Mouse (Mus musculus): ENCODE measurements at regions not wholly inside any gene's neighbourhood (a gene's known extent, or its start where the extent isn't known, plus 50 kb on each side); places are given as distances from the start of the nearest gene placed in this dataset.

DNA sequence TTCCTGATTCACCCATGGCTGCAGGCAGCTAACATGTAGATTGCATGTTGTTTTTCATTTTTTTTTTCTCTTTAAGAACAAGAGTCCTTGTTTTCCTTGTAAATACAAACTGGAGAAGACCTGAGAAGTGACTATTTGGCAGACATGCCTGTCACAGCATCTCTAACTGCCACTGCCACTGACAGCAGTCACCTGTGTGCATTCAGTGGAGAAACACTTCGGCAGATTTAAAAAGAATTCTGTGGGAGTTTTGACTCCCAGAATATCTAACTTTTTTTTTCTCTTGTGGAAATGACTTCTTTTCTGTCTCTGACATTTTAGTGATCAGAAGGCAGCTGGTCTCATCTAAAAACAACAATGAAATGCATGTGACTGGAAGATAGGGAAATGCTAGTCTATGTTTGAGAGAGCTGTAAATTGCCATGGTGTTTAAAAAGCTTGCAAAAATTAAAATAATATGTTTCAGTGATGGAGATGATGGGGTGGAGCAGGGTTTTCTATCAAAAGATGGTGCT lies 526.0 kb upstream of the Agtr1b start:
- H3K9me3 ChIP-seq (ENCODE audit: control insufficient read depth, low read length): no peaks in the 10 kb centered on the region
- TF ChIP-seq CTCF (IDR thresholded peaks at IDR 0.05; ENCODE audit: low read depth): no peak
- no peak for TF ChIP-seq EP300 (optimal IDR thresholded peaks at IDR 0.05)
- H3K36me3 ChIP-seq (ENCODE audit: control insufficient read depth, insufficient read depth, low read length): no peaks in the 10 kb centered on the region
- H3K4me2 ChIP-seq (replicated peaks; ENCODE audit: low read depth): no peak overlapping the region
- 58% methylated on average over 1 of the region's 1 CpGs for WGBS
- H3K27ac ChIP-seq (replicated peaks): no peak overlapping the region
- ATAC-seq (ENCODE audit: low FRiP score, low TSS enrichment): no peak
- no peak overlapping the region for H3K9ac ChIP-seq (ENCODE audit: low read length)
- H3K27me3 ChIP-seq (ENCODE audit: control insufficient read depth, insufficient read depth, low read length): no peaks in the 10 kb centered on the region
- no peak overlapping the region for H3K4me3 ChIP-seq (ENCODE audit: low read depth, low read length)
- DNase-seq (ENCODE audit: low spot score): no peak
- no peaks in the 10 kb centered on the region for H3K4me1 ChIP-seq (replicated peaks; ENCODE audit: control insufficient read depth, insufficient read depth)

DNA sequence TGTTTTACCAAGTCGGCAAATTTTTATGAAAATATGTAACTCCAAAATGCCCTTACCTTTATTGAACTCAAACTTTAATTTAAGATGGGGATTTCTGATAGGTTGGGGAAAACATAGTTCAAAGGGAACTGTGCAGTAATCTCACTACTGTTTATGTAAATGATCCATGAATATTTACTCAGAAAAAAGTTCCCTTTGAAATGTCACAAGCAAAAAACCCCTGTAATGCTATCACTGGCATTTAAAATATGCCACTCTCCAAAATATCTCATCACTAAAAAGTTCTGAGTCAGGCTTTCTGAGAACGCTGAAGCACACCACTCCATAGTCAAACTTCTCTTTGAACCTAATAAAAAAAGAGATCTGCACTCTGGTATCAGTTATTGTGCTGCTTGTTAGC lies 497.3 kb upstream of the Agtr1b start:
- no peak for DNase-seq (ENCODE audit: low spot score)
- H3K27ac ChIP-seq (replicated peaks): no peak overlapping the region
- no peak overlapping the region for H3K4me2 ChIP-seq (replicated peaks; ENCODE audit: low read depth)
- ATAC-seq (ENCODE audit: low FRiP score, low TSS enrichment): no peak
- no peaks in the 10 kb centered on the region for H3K36me3 ChIP-seq (ENCODE audit: control insufficient read depth, insufficient read depth, low read length)
- no peak overlapping the region for H3K9ac ChIP-seq (ENCODE audit: low read length)
- H3K4me1 ChIP-seq (replicated peaks; ENCODE audit: control insufficient read depth, insufficient read depth): no peaks in the 10 kb centered on the region
- H3K27me3 ChIP-seq (ENCODE audit: control insufficient read depth, insufficient read depth, low read length): no peaks in the 10 kb centered on the region
- H3K4me3 ChIP-seq (ENCODE audit: low read depth, low read length): no peak overlapping the region
- H3K9me3 ChIP-seq (ENCODE audit: control insufficient read depth, low read length): no peaks in the 10 kb centered on the region
- TF ChIP-seq EP300 (optimal IDR thresholded peaks at IDR 0.05): no peak
- no peak for TF ChIP-seq CTCF (IDR thresholded peaks at IDR 0.05; ENCODE audit: low read depth)
- 84% methylated on average over 2 of the region's 2 CpGs for WGBS

DNA sequence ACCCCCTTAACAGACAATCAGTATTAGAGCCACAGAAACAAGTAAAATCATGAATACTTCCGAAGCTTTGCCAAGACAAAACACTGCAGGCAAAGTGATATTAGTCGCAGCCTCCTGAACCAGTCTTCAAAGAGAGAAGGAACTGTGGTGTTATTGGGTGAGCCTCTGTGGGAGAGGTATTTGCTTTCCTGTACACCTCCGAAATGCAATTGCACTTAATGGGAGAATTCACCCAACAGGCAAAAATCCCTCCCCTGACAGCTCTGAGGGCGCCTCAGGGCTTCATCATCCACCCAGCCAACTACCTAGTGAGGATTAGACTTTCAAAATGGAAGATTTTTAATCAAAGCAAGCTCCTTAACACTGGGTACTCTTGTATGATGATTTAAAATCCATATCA lies 464.1 kb upstream of the Agtr1b start:
- H3K4me2 ChIP-seq (replicated peaks; ENCODE audit: low read depth): no peak overlapping the region
- H3K4me3 ChIP-seq (ENCODE audit: low read depth, low read length): no peak overlapping the region
- no peak for ATAC-seq (ENCODE audit: low FRiP score, low TSS enrichment)
- no peak overlapping the region for H3K27ac ChIP-seq (replicated peaks)
- H3K9ac ChIP-seq (ENCODE audit: low read length): no peak overlapping the region
- no peak for DNase-seq (ENCODE audit: low spot score)
- TF ChIP-seq EP300 (optimal IDR thresholded peaks at IDR 0.05) (no peak), CTCF (IDR thresholded peaks at IDR 0.05; ENCODE audit: low read depth) (no peak)
- 90% methylated on average over 4 of the region's 4 CpGs for WGBS
- no peaks in the 10 kb centered on the region for H3K9me3 ChIP-seq (ENCODE audit: control insufficient read depth, low read length)
- H3K27me3 ChIP-seq (ENCODE audit: control insufficient read depth, insufficient read depth, low read length): no peaks in the 10 kb centered on the region
- no peaks in the 10 kb centered on the region for H3K36me3 ChIP-seq (ENCODE audit: control insufficient read depth, insufficient read depth, low read length)
- H3K4me1 ChIP-seq (replicated peaks; ENCODE audit: control insufficient read depth, insufficient read depth): no peaks in the 10 kb centered on the region

DNA sequence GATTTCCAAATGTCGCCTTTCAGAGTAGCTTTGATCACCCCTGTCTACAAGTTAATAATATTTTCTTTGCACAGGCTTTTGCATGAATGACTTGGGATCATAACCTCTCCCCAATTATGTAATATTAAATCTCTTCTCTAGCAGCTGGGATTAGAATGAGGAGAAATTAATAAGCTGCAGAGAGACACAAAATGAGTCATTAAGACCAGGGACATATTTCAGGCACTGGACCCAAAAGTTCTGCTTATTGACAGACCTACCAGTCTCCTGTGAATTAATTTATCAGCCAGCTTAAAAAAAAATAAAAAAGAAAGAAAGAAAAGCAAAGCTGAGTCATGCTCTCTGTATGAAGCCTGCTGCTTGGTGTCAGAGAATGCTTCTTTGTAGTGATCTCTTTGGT lies 462.4 kb upstream of the Agtr1b start:
- DNase-seq (ENCODE audit: low spot score) (no peak), ATAC-seq (ENCODE audit: low FRiP score, low TSS enrichment) (no peak)
- WGBS: 44% methylated on average over 1 of the region's 1 CpGs
- Histone ChIP-seq H3K9ac (ENCODE audit: low read length) (no peak overlapping the region), H3K27me3 (ENCODE audit: control insufficient read depth, insufficient read depth, low read length) (no peaks in the 10 kb centered on the region), H3K27ac (replicated peaks) (no peak overlapping the region), H3K4me2 (replicated peaks; ENCODE audit: low read depth) (no peak overlapping the region), H3K4me3 (ENCODE audit: low read depth, low read length) (no peak overlapping the region), H3K4me1 (replicated peaks; ENCODE audit: control insufficient read depth, insufficient read depth) (no peaks in the 10 kb centered on the region), H3K9me3 (ENCODE audit: control insufficient read depth, low read length) (no peaks in the 10 kb centered on the region), H3K36me3 (ENCODE audit: control insufficient read depth, insufficient read depth, low read length) (no peaks in the 10 kb centered on the region)
- no peak for TF ChIP-seq CTCF (IDR thresholded peaks at IDR 0.05; ENCODE audit: low read depth)
- no peak for TF ChIP-seq EP300 (optimal IDR thresholded peaks at IDR 0.05)

DNA sequence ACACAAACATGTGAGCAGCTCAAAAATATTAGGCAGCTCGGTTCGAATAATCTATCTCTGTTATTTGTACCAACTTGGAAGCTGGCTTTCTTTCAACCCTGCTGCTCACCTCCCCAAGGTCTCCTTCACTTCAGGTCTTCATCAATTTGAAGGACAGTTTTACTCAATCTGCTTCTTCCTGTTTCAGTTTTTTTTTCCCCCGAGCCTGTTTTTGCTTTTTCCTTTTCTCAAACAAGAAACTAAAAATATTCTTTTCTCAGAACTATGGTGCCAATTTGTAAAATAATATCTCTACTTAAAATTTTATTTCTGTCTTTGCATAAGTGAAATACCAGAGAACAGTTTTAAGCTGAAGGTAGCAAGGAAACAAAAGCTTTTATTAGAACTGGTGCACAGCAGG lies 461.8 kb upstream of the Agtr1b start:
- Histone ChIP-seq H3K9me3 (ENCODE audit: control insufficient read depth, low read length) (no peaks in the 10 kb centered on the region), H3K36me3 (ENCODE audit: control insufficient read depth, insufficient read depth, low read length) (no peaks in the 10 kb centered on the region), H3K9ac (ENCODE audit: low read length) (no peak overlapping the region), H3K27me3 (ENCODE audit: control insufficient read depth, insufficient read depth, low read length) (no peaks in the 10 kb centered on the region), H3K4me2 (replicated peaks; ENCODE audit: low read depth) (no peak overlapping the region), H3K4me1 (replicated peaks; ENCODE audit: control insufficient read depth, insufficient read depth) (no peaks in the 10 kb centered on the region), H3K4me3 (ENCODE audit: low read depth, low read length) (no peak overlapping the region), H3K27ac (replicated peaks) (no peak overlapping the region)
- DNase-seq (ENCODE audit: low spot score) (no peak), ATAC-seq (ENCODE audit: low FRiP score, low TSS enrichment) (no peak)
- TF ChIP-seq EP300 (optimal IDR thresholded peaks at IDR 0.05) (no peak), CTCF (IDR thresholded peaks at IDR 0.05; ENCODE audit: low read depth) (no peak)
- 48% methylated on average over 3 of the region's 3 CpGs for WGBS

DNA sequence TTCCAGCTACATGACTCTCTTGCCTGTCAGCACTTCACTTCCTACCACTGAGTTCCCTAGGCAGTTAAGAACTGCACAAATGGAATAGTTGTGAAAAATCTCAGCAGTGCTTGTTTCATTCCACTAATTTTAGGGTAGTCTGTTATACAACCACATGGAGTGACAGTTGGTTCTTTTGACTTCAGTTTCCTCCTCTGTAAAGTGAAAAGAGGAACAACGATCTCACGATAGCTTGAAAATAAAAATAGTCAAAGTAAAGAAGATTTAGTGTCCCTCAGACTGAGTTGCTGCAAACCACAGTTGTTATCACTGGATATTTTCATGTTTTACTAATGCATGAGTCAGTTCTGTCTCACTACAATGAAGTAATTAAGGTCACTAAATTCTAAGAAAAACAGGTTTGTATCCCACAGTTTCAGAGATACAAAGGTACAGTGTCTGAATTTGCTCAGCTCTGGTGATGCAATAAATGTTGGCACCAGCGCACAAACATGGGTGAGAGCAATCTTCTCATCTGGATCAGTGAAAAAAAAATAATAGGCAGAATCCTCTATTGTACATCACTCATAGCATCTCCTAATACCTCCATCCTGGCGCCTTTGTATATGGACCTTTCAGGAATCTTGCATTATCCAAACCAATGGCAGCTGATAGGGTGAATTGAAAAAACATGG lies 458.8 kb upstream of the Agtr1b start:
- TF ChIP-seq CTCF (IDR thresholded peaks at IDR 0.05; ENCODE audit: low read depth) (no peak), EP300 (optimal IDR thresholded peaks at IDR 0.05) (no peak)
- H3K9ac ChIP-seq (ENCODE audit: low read length): no peak overlapping the region
- 84% methylated on average over 4 of the region's 4 CpGs for WGBS

More for the DNA sequence above, 458.8 kb upstream of the Agtr1b start:
- H3K36me3 ChIP-seq (ENCODE audit: control insufficient read depth, insufficient read depth, low read length): no peaks in the 10 kb centered on the region
- no peaks in the 10 kb centered on the region for H3K4me1 ChIP-seq (replicated peaks; ENCODE audit: control insufficient read depth, insufficient read depth)
- ATAC-seq (ENCODE audit: low FRiP score, low TSS enrichment) (no peak), DNase-seq (ENCODE audit: low spot score) (no peak)
- H3K4me3 ChIP-seq (ENCODE audit: low read depth, low read length): no peak overlapping the region
- H3K9me3 ChIP-seq (ENCODE audit: control insufficient read depth, low read length): no peaks in the 10 kb centered on the region
- H3K27me3 ChIP-seq (ENCODE audit: control insufficient read depth, insufficient read depth, low read length): no peaks in the 10 kb centered on the region
- no peak overlapping the region for H3K4me2 ChIP-seq (replicated peaks; ENCODE audit: low read depth)
- no peak overlapping the region for H3K27ac ChIP-seq (replicated peaks)
